In the genomic region with DNA sequence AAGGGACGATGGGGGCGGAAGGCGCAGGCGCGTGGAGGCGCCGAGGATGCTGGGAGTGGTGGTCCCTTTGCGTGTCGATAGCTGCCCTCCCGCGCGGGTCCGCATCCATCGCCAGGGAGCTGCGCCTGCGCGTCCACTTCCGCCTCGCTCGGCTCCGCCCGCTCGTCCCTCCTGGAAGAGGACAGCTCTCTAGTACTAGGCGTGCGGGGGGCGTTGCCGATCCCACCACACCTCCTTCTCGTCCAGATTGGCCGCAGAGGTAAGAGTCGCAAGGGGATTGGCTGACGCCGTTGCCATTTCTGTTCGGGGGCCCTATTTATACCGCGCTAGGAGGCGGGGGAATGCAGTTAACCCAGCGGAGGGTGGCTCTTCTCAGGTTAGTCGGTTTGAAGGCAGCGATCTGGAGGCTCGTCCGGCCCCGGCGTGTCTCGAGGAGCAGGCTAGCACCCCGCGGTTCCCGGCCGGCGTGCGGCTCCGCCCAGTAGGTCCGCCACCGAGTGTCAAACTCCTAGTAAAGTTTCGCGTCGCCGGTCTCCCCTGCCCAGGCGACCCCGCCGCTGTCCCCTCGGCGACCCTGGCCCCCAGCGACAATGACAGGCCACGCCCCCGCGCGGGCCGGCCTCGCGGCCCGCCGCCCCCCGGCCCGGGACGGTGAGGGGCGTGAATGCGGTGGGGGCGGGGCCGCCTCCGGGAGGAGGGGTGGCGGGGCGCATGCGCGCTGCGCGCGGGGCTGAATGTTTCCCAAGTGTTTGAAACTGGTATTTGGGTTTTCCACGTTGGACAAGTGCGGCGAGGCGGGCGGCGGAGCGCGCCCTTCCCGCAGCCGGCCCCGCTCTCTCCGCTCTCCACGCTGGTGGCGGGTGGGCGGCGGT, we compare ENCODE assay signal across 8 mouse cellular contexts. TPM values are rescaled to one million over a fixed set of nuclear protein-coding genes. Genes with fewer than 3 reads are reported as not detected.
DNase-seq lines count a peak whose midpoint lies in the region; ATAC-seq and TF ChIP-seq lines count a peak whose summit lies in the region.

No protein-coding gene starts in this region.

- H3K4me3 ChIP-seq in heart, embryonic 12.5 days, result peak overlapping the region; percentile 73
- H3K4me3 ChIP-seq in kidney, postnatal 0 days (replicated peaks; ENCODE audit: low read depth, low read length), result peak overlapping the region; percentile 78
- H3K4me3 ChIP-seq in liver, embryonic 11.5 days (ENCODE audit: low read depth, low read length), result peak overlapping the region; percentile 94
- H3K4me3 ChIP-seq in stomach, embryonic 14.5 days (ENCODE audit: low read depth, low read length), result peak overlapping the region; percentile 87

- H3K4me1 ChIP-seq in heart, embryonic 12.5 days (replicated peaks), result peaks cover 28% of the 10 kb centered on the region
- peaks cover 18% of the 10 kb centered on the region for H3K4me1 ChIP-seq in kidney, postnatal 0 days (replicated peaks; ENCODE audit: insufficient read depth, low read length)
- peaks cover 20% of the 10 kb centered on the region for H3K4me1 ChIP-seq in liver, embryonic 11.5 days (replicated peaks; ENCODE audit: control insufficient read depth, insufficient read depth, low read length)
- H3K4me1 ChIP-seq in stomach, embryonic 14.5 days (ENCODE audit: control insufficient read depth, insufficient read depth, low read length), result peaks cover 23% of the 10 kb centered on the region; the same call in 1 of the 2 replicates

- peak overlapping the region; percentile 96 for H3K9ac ChIP-seq in heart, embryonic 12.5 days
- H3K9ac ChIP-seq in kidney, postnatal 0 days (ENCODE audit: low read depth, low read length), result peak overlapping the region; percentile 89
- H3K9ac ChIP-seq in liver, embryonic 11.5 days (ENCODE audit: low read depth, low read length), result peak overlapping the region; percentile 95
- peak overlapping the region; percentile 98 for H3K9ac ChIP-seq in stomach, embryonic 14.5 days (replicated peaks; ENCODE audit: low read depth, low read length)

- peak; percentile 100 for DNase-seq in CD4-positive helper T cell, adult 2 months (ENCODE audit: low read depth, low spot score)
- peak; percentile 100 for DNase-seq in brain, embryonic 18.5 days (ENCODE audit: low read depth, low spot score)
- DNase-seq in kidney, postnatal 0 days (ENCODE audit: low spot score), result peak; percentile 100
- peak; percentile 96 for DNase-seq in liver, embryonic 11.5 days (ENCODE audit: low spot score)
- DNase-seq in naive thymus-derived CD4-positive, alpha-beta T cell, adult 2 months (ENCODE audit: low read depth), result peak; percentile 99

- peak; percentile 70 for ATAC-seq in erythroid progenitor cell, adult 5-6 weeks (replicated peaks; ENCODE audit: low FRiP score, poor library complexity, severe bottlenecking)
- ATAC-seq in heart, embryonic 12.5 days (ENCODE audit: insufficient number of reproducible peaks, low FRiP score), result peak; percentile 88
- peak; percentile 88 for ATAC-seq in kidney, postnatal 0 days (replicated peaks; ENCODE audit: low FRiP score, low read depth)
- peak; percentile 79 for ATAC-seq in liver, embryonic 11.5 days (replicated peaks; ENCODE audit: low FRiP score)
- peak; percentile 89 for ATAC-seq in stomach, embryonic 14.5 days (ENCODE audit: insufficient number of reproducible peaks, insufficient read depth, low FRiP score, low read depth)

- no peaks in the 10 kb centered on the region for H3K9me3 ChIP-seq in heart, embryonic 12.5 days (replicated peaks)
- H3K9me3 ChIP-seq in kidney, postnatal 0 days (replicated peaks; ENCODE audit: low read length), result no peaks in the 10 kb centered on the region
- H3K9me3 ChIP-seq in liver, embryonic 11.5 days (ENCODE audit: control insufficient read depth, low read length), result no peaks in the 10 kb centered on the region
- no peaks in the 10 kb centered on the region for H3K9me3 ChIP-seq in stomach, embryonic 14.5 days (ENCODE audit: control insufficient read depth, low read depth, low read length)

- no peaks in the 10 kb centered on the region for H3K36me3 ChIP-seq in heart, embryonic 12.5 days
- H3K36me3 ChIP-seq in kidney, postnatal 0 days (ENCODE audit: insufficient read depth, low read length), result no peaks in the 10 kb centered on the region
- no peaks in the 10 kb centered on the region for H3K36me3 ChIP-seq in liver, embryonic 11.5 days (ENCODE audit: control insufficient read depth, insufficient read depth, low read length)
- no peaks in the 10 kb centered on the region for H3K36me3 ChIP-seq in stomach, embryonic 14.5 days (ENCODE audit: control insufficient read depth, insufficient read depth, low read length)

- no peak for TF ChIP-seq CTCF in kidney, postnatal 0 days (IDR thresholded peaks at IDR 0.05; ENCODE audit: low read depth)

- no peaks in the 10 kb centered on the region for H3K27me3 ChIP-seq in heart, embryonic 12.5 days (replicated peaks)
- H3K27me3 ChIP-seq in kidney, postnatal 0 days (ENCODE audit: insufficient read depth, low read length), result no peaks in the 10 kb centered on the region
- H3K27me3 ChIP-seq in liver, embryonic 11.5 days (replicated peaks; ENCODE audit: control insufficient read depth, insufficient read depth, low read length), result no peaks in the 10 kb centered on the region
- no peaks in the 10 kb centered on the region for H3K27me3 ChIP-seq in stomach, embryonic 14.5 days (ENCODE audit: control insufficient read depth, insufficient read depth, low read length)

- WGBS in heart, embryonic 12.5 days, result under 1% methylated on average over 102 of the region's 103 CpGs
- under 1% methylated on average over 88 of the region's 103 CpGs for WGBS in kidney, postnatal 0 days
- WGBS in liver, embryonic 11.5 days, result under 1% methylated on average over 102 of the region's 103 CpGs
- under 1% methylated on average over 100 of the region's 103 CpGs for WGBS in stomach, embryonic 14.5 days

- H3K27ac ChIP-seq in heart, embryonic 12.5 days (ENCODE audit: poor library complexity, severe bottlenecking), result peak overlapping the region; percentile 98
- H3K27ac ChIP-seq in kidney, postnatal 0 days, result peak overlapping the region; percentile 99
- peak overlapping the region; percentile 99 for H3K27ac ChIP-seq in liver, embryonic 11.5 days (ENCODE audit: low read depth, low read length)
- H3K27ac ChIP-seq in stomach, embryonic 14.5 days (ENCODE audit: low read length), result peak overlapping the region; percentile 99

- peak overlapping the region; percentile 80 for H3K4me2 ChIP-seq in heart, embryonic 12.5 days
- peak overlapping the region; percentile 79 for H3K4me2 ChIP-seq in kidney, postnatal 0 days (ENCODE audit: low read length)
- H3K4me2 ChIP-seq in liver, embryonic 11.5 days, result peak overlapping the region; percentile 90
- peak overlapping the region; percentile 70 for H3K4me2 ChIP-seq in stomach, embryonic 14.5 days (replicated peaks; ENCODE audit: low read depth, low read length)

RNA-seq across cellular contexts. Expression of a gene that starts 0.6 kb away (rescaled TPM):
- total RNA-seq in erythroid progenitor cell, adult 5-6 weeks (2015; ENCODE audit: low replicate concordance), result 46.1 and 62.0 TPM in 2 replicates
- total RNA-seq in erythroid progenitor cell, adult 5-6 weeks (2017; ENCODE audit: low replicate concordance), result 56.3 and 81.8 TPM in 2 replicates
- polyA plus RNA-seq in heart, embryonic 12.5 days (2016; fragmentation: Nextera tagmentation; extraction: Ambion mirVana), result 25.2 and 26.5 TPM in 2 replicates
- polyA plus RNA-seq in kidney, postnatal 0 days (2015; fragmentation: Nextera tagmentation; extraction: Ambion mirVana), result 36.3 and 36.9 TPM in 2 replicates
- polyA plus RNA-seq in liver, embryonic 11.5 days (2014; fragmentation: Nextera tagmentation; extraction: Ambion mirVana), result 26.7 and 31.2 TPM in 2 replicates
- polyA plus RNA-seq in stomach, embryonic 14.5 days (2014; fragmentation: Nextera tagmentation; extraction: Ambion mirVana), result 36.7 and 40.3 TPM in 2 replicates

RNA-seq across cellular contexts. Expression of a gene that starts 5.4 kb away (rescaled TPM):
- total RNA-seq in erythroid progenitor cell, adult 5-6 weeks (2015; ENCODE audit: low replicate concordance), result 6.1 and 44.4 TPM in 2 replicates
- 6.8 and 18.5 TPM in 2 replicates for total RNA-seq in erythroid progenitor cell, adult 5-6 weeks (2017; ENCODE audit: low replicate concordance)
- 22.6 and 28.2 TPM in 2 replicates for polyA plus RNA-seq in heart, embryonic 12.5 days (2016; fragmentation: Nextera tagmentation; extraction: Ambion mirVana)
- 16.7 and 17.0 TPM in 2 replicates for polyA plus RNA-seq in kidney, postnatal 0 days (2015; fragmentation: Nextera tagmentation; extraction: Ambion mirVana)
- polyA plus RNA-seq in liver, embryonic 11.5 days (2014; fragmentation: Nextera tagmentation; extraction: Ambion mirVana), result 32.4 and 33.1 TPM in 2 replicates
- 25.0 and 35.5 TPM in 2 replicates for polyA plus RNA-seq in stomach, embryonic 14.5 days (2014; fragmentation: Nextera tagmentation; extraction: Ambion mirVana)

RNA-seq across cellular contexts. Expression of a gene that starts 58.6 kb away (rescaled TPM):
- total RNA-seq in erythroid progenitor cell, adult 5-6 weeks (2015; ENCODE audit: low replicate concordance), result 20.2 and 42.8 TPM in 2 replicates
- total RNA-seq in erythroid progenitor cell, adult 5-6 weeks (2017; ENCODE audit: low replicate concordance), result 12.9 and 24.0 TPM in 2 replicates
- polyA plus RNA-seq in heart, embryonic 12.5 days (2016; fragmentation: Nextera tagmentation; extraction: Ambion mirVana), result 68.8 and 71.0 TPM in 2 replicates
- polyA plus RNA-seq in kidney, postnatal 0 days (2015; fragmentation: Nextera tagmentation; extraction: Ambion mirVana), result 111 and 115 TPM in 2 replicates
- polyA plus RNA-seq in liver, embryonic 11.5 days (2014; fragmentation: Nextera tagmentation; extraction: Ambion mirVana), result 68.7 and 73.8 TPM in 2 replicates
- polyA plus RNA-seq in stomach, embryonic 14.5 days (2014; fragmentation: Nextera tagmentation; extraction: Ambion mirVana), result 123 and 133 TPM in 2 replicates

Comparison
In these comparisons a context has a peak if more than half of its experiments do, and no peak if none do; other contexts are left out.
1. Peak in every context shown above with its lines: DNase-seq, ATAC-seq, H3K4me3 ChIP-seq and H3K27ac ChIP-seq.